Mouse (Mus musculus): ENCODE results near the gene Fam71e2.
A peak's percentile ranks its signal among the peaks of the same experiment; 100 is the strongest.

Gene Fam71e2

DNA sequence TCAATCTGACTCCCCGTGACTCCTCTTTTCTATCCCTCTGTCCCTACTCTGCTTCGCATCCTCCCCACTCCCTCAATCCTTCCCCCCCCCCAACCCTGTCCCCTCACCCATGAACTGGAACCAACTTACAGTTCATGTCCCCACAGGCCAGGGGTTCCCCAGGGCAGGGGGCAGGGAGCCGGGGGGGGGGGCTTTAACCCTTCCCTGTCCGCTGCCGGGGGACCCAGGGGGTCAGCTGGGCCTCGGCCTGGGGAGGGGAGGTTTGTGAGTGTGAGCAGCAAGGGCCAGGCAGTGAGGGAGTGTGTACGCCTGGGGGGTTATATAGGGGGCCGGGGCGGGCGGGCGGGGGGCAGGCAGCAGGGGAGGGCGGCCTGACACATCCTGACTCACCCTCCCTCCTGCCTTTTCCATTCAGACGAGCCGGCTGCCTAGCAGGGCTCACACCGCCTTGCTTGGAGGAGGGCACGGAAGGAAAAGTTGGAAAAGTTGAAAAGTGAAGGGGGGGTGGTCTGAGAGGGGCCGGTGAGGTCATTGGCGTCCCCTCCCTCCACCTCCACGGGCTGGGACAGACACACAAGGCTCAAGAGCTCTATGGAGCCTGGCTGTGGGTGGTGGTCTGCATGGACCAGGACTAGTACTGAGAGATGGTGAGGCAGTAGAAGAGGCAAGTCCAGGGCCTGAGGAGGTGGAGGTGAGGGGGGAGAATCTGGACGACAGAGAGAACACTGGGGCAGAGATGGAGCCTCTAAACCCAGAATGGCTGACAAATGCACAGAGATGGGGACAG is 6.9 kb upstream of the Fam71e2 start:
- no peak for DNase-seq (ENCODE audit: low spot score in 2 of 2)

GRCm38 (mm10) chr7:4776861-4777830 is 6.0 kb upstream of the Fam71e2 start:
- peak in 1 of 2 experiments; percentile 52 for DNase-seq (ENCODE audit: low spot score in 2 of 2)

DNA sequence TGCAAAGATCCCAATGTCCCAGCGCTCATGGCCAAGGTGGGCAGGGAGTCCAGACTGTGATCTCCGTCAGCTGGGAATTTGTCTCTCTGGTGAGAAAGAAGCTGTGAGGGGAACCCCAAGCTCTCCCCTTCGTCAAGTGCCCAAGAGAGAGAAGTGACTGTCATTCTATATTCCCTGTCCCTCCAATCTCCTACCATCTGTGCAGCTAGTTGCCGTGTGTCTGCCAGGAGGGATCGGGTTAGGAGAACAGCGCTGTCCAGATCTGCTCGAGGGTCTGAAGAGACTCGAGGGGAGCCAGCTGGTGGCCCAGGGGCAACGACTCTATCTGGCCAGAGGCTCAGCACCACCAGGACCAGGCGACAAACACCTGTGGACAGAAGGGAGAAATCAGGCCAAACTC is 5.0 kb upstream of the Fam71e2 start:
- DNase-seq (ENCODE audit: low spot score in 2 of 2): no peak

- no peak for DNase-seq (ENCODE audit: low spot score in 2 of 2)
Measured at GRCm38 (mm10) chr7:4764946-4765710, 6.0 kb downstream of the Fam71e2 start.

DNA sequence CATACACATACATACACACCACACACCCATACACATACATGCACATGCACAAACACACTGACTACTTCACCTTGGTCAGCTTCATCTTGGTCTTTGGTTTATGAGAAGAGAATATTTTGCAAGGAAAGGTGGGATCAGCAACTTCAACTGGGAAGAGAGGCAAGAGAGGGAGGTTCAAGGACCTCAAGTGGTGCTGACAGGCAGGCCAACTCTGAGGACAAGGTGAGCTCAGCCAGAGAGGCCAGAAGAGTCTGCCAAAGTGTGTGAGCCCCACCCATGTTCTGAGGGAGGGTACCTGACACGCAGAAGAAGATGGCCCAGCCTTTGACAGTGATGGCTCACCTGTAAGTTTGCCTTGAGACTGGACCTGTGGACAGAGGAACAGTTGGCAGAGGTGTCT is 11.4 kb downstream of the Fam71e2 start:
- no peak for DNase-seq (ENCODE audit: low spot score in 2 of 2)

- peak; percentile 90 for DNase-seq (ENCODE audit: low spot score in 2 of 2)
Measured at GRCm38 (mm10) chr7:4752821-4753570, 18.1 kb downstream of the Fam71e2 start, which contains the start of gene Cox6b2. Cox6b2 (minus strand) TSS chr7:4753094.

- peak in 1 of 2 experiments; percentile 29 for DNase-seq (ENCODE audit: low spot score in 2 of 2)
Measured at GRCm38 (mm10) chr7:4751971-4752820, 18.9 kb downstream of the Fam71e2 start.

GRCm38 (mm10) chr7:4749169-4749568 is 21.9 kb downstream of the Fam71e2 start:
- DNase-seq (ENCODE audit: low spot score in 2 of 2): no peak

- DNase-seq (ENCODE audit: low spot score in 2 of 2): no peak
Measured at GRCm38 (mm10) chr7:4748321-4748720, 22.8 kb downstream of the Fam71e2 start.

DNA sequence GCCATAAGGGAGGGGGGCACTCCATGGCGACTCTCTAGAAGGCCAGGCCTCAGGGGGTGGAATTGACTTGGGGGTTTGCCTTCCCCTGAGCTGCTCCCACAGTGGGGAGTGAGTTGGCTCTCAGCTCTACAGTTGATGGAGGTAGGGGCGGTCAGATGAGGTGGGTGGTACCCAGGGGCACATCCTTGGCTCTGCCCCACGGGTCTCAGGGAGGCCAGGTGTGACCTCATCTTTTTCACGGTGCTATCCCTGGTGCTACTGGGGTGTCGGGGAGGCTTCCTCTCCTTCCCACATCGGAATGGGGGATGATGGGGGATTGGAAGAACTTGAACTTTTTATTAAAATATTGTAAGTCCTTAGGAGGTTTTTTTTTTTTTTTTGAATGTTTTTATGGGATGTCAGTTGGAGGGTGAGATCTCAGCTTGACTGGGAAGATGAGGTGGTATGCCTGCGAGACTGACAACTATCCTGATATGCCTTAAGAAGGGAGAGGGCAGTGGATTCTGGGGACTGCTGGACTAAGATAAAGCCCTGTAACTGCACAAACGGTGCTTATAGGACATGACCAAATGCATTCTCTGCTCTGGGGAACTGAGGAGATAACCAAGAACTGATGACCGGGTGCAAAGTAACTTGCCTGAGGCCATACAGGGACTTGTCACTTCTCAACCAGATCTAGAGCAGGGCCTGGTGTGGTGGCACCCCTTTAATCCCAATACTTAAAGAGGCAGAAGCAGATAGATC is 23.8 kb downstream of the Fam71e2 start:
- no peak for DNase-seq (ENCODE audit: low spot score in 2 of 2)

DNA sequence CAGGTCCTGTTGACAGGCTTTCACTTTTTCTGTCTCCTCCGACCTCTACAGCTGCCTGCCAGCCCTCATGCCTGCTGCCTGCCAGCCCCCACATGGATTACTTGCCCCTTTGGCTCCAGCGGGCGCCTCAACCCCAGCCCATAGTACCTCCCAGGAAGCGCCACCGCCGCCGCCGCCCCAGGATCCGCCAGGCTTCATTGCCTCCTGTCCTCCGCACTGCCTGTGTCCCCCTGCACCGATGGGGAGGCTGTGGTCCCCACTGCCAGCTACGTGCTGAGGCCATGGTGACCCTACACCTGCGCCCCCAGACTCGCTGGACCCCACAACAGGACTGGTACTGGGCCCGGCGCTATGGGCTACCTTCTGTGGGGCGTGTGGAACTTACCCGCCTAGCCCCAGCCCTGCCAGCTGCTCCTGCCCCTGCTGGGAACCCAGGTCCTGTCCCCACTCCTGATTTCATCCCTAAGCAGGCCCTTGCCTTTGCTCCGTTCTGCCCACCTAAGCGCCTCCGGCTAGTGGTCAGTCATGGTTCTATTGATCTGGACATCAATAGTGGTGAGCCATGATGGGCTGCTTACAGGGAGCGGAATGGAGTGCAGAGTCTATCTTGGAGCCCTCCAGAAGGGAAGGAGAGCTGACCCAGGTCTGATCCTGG is 24.6 kb downstream of the Fam71e2 start:
- DNase-seq (ENCODE audit: low spot score in 2 of 2): no peak

DNA sequence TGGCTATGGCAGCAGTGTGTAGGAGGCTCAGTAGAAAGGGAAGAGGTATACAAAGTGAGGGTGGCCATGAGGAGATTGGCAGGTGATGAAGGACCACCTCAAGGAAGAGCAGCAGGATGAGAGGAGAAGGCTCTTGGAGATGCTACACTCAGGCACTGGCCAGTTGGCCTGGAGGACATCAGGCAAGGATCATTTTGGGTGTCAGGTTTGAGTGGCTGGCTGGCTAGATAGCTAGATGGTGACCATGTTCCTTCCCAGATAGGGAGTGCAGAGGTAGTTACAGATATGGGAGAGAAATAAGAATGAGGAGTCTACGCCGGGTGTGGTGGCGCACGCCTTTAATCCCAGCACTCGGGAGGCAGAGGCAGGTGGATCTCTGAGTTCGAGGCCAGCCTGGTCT is 26.2 kb downstream of the Fam71e2 start:
- no peak for DNase-seq (ENCODE audit: low spot score in 2 of 2)

GRCm38 (mm10) chr7:4743354-4743753 is 27.7 kb downstream of the Fam71e2 start:
- no peak for DNase-seq (ENCODE audit: low spot score in 2 of 2)

- no peak for DNase-seq (ENCODE audit: low spot score in 2 of 2)
Measured at GRCm38 (mm10) chr7:4742482-4742819, 28.7 kb downstream of the Fam71e2 start.

DNA sequence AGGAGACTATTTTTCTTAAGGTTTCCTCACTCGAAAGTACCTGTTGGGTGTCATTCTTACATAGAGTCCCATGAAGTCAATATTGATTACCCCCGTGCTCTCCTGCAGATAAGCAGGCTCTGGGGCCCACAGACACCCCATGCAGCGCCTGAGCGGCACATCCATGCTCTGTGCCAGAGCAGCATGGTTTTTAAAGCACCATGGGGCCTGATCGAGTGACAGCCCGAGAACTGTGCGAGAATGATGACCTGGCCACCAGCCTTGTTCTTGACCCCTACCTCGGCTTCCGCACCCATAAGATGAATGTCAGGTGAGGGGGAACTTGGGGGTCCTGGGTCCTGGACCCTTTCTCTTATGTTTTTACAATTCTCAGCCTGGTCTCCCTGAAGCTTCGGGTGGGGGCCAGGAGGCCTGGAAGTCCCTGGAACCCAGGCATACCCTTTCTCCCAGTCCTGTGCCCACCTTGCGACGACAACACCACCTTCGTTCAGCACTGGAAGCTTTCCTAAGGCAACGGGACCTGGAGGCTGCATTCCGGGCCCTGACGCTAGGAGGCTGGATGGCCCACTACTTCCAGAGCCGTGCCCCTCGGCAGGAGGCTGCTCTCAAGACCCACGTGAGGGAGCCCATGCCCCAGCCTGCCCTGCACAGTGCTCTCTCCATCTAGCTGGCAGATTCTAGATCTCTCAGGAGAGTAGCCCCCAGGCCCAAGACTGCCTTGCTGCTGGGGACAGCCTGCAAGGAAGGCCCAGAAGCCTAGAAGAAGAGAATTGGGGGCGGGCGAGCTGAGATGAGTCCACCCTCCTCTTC is 29.2 kb downstream of the Fam71e2 start:
- no peak for DNase-seq (ENCODE audit: low spot score in 2 of 2)

GRCm38 (mm10) chr7:4741151-4741550 is 30.0 kb downstream of the Fam71e2 start:
- peak; percentile 55 to 65 for DNase-seq (ENCODE audit: low spot score in 2 of 2)

DNA sequence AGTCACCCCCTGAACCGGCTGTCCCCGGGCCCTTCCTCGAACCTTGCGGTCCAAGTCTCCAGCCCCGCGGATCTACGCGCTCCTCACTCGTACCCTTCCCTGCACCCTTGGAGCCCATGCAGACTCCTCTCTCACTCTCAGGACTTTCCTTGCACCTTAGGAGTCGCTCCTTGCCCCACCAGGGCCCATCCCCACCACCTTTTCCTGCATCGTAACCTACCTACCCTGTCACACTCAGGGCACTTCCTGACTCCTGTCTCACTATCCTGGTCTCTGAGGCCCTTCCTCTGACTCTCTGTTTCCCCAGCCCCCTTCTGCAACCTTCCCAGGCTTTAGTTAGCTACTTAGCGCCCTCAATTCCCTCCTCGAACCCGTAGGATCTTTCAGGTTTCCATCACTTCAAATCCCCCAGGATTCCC is 30.8 kb downstream of the Fam71e2 start:
- DNase-seq (ENCODE audit: low spot score in 2 of 2): no peak

Measured in right cerebral cortex, postnatal 10 days (tissue).